Mouse (Mus musculus): Measurements from ENCODE around the gene Slc12a7. TPM values are rescaled to one million over a fixed set of nuclear protein-coding genes. Genes with fewer than 3 reads are reported as not detected.
A peak's percentile ranks its signal among the peaks of the same experiment; 100 is the strongest.

Gene Slc12a7
- polyA plus RNA-seq (2014; fragmentation: Nextera tagmentation; extraction: Ambion mirVana): 49.1 and 50.8 TPM in 2 replicates

DNA sequence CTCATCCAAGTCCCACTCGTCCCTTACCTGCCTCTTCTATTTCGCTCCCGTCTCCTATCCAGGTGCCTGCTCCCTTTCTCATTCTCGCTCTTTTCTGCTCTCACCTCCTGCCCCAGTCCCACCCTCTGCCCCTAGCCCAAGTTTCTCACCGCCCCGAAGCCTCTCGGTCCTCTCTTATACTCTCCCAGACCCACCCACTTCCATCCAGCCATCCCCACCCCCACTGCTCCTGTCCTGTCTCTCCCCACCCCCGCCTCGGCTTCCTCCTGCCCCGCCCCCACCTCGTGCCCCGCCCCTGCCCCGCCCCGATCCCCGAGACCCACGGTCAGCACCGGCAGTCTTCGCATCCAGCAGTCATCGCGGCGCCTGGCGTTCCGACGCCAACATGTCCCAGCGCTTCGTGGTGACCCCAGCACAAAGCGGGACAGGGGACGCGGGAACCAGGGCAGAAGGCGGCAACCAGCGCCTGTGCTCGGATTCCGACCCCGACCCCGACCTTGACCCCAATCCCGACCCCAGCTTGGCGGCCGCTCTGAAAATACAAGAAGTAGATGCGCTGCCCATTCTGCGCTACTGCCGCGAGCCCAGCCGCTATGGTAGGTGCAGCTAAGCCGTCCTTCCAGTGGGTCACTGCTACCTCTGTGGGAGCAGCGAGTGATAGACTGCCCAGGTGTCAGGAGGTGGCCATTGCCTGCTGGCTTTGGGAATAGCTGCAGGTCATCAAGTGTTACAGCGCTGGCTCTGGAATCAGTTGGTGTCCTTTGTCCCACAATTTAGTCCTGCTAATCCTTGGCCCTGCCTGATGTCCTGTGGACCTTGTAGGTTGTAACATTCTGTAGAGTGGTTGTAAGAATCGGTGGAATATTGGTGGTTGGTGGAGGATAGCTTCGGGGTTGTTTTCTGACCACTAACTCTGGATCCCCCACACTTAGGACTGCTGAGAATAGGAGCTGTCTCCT is at the start of gene Slc12a7:
Gene Slc12a7, plus strand, starts transcription at position 353 of the 959 bp plus-strand sequence.
- H3K36me3 ChIP-seq (ENCODE audit: control insufficient read depth, insufficient read depth, low read length): no peaks in the 10 kb centered on the region
- peak within 1 kb of the TSS; percentile 30; the same call in 1 of the 2 replicates for H3K9ac ChIP-seq (ENCODE audit: low read length)
- peak within 1 kb of the TSS; percentile 64 for H3K4me2 ChIP-seq (ENCODE audit: low read depth, severe bottlenecking)
- 0 out of 2 replicates have a peak, but pooled peaks cover 6% of the 10 kb centered on the region for H3K27me3 ChIP-seq (ENCODE audit: control insufficient read depth, insufficient read depth, low read length)
- H3K4me1 ChIP-seq (ENCODE audit: control insufficient read depth, insufficient read depth, low read length): peaks cover 5% of the 10 kb centered on the region; the same call in 1 of the 2 replicates
- no peaks in the 10 kb centered on the region for H3K9me3 ChIP-seq (ENCODE audit: control insufficient read depth, low read length)
- DNase-seq (ENCODE audit: low spot score): peak; percentile 61
- ATAC-seq (ENCODE audit: insufficient number of reproducible peaks, low FRiP score, low TSS enrichment, low read depth): peak; percentile 23; the same call in 1 of the 2 replicates
- no peak within 1 kb of the TSS for H3K27ac ChIP-seq (replicated peaks; ENCODE audit: low read depth, low read length)
- WGBS: 5% methylated on average over 47 of the region's 48 CpGs
- peak within 1 kb of the TSS; percentile 34 for H3K4me3 ChIP-seq (ENCODE audit: low read depth, low read length)

- Histone ChIP-seq H3K36me3 (ENCODE audit: control insufficient read depth, insufficient read depth, low read length) (no peaks in the 10 kb centered on the region), H3K4me2 (ENCODE audit: low read depth, severe bottlenecking) (no peak overlapping the region), H3K9ac (ENCODE audit: low read length) (no peak overlapping the region), H3K4me3 (ENCODE audit: low read depth, low read length) (no peak overlapping the region), H3K27me3 (ENCODE audit: control insufficient read depth, insufficient read depth, low read length) (no peaks in the 10 kb centered on the region), H3K4me1 (ENCODE audit: control insufficient read depth, insufficient read depth, low read length) (no peaks in the 10 kb centered on the region), H3K27ac (replicated peaks; ENCODE audit: low read depth, low read length) (no peak overlapping the region), H3K9me3 (ENCODE audit: control insufficient read depth, low read length) (no peaks in the 10 kb centered on the region)
- DNase-seq (ENCODE audit: low spot score) (no peak), ATAC-seq (ENCODE audit: insufficient number of reproducible peaks, low FRiP score, low TSS enrichment, low read depth) (no peak)
- WGBS: 91% methylated on average over 11 of the region's 11 CpGs
Measured at GRCm38 (mm10) chr13:73683682-73684081, 49.2 kb upstream of the Slc12a7 start.

DNA sequence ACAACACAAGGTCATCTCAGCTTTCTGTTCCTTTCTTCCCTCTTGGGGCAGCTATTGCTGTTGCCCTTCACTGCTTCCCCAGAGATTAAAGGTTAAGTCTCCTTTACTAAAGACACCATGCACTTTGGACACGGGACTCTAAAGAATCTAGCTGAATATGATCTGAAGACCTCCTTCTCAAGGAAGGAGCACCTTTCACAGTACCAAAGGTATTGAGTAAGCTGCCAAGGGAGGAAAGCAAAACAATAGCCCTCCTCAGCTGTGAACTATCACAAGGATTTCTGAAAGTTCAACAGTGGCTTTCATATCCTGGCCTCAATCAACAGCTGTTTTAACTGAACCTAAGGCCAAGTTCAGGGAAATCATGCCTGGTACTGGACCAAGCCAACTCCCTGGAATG is 48.5 kb upstream of the Slc12a7 start:
- no peak for DNase-seq (ENCODE audit: low spot score)
- H3K9me3 ChIP-seq (ENCODE audit: control insufficient read depth, low read length): no peaks in the 10 kb centered on the region
- 79% methylated on average over 1 of the region's 1 CpGs for whole genome bisulfite sequencing
- no peaks in the 10 kb centered on the region for H3K27me3 ChIP-seq (ENCODE audit: control insufficient read depth, insufficient read depth, low read length)
- H3K4me3 ChIP-seq (ENCODE audit: low read depth, low read length): no peak overlapping the region
- no peak overlapping the region for H3K4me2 ChIP-seq (ENCODE audit: low read depth, severe bottlenecking)
- no peak overlapping the region for H3K27ac ChIP-seq (replicated peaks; ENCODE audit: low read depth, low read length)
- ATAC-seq (ENCODE audit: insufficient number of reproducible peaks, low FRiP score, low TSS enrichment, low read depth): no peak
- H3K4me1 ChIP-seq (ENCODE audit: control insufficient read depth, insufficient read depth, low read length): no peaks in the 10 kb centered on the region
- no peaks in the 10 kb centered on the region for H3K36me3 ChIP-seq (ENCODE audit: control insufficient read depth, insufficient read depth, low read length)
- no peak overlapping the region for H3K9ac ChIP-seq (ENCODE audit: low read length)

DNA sequence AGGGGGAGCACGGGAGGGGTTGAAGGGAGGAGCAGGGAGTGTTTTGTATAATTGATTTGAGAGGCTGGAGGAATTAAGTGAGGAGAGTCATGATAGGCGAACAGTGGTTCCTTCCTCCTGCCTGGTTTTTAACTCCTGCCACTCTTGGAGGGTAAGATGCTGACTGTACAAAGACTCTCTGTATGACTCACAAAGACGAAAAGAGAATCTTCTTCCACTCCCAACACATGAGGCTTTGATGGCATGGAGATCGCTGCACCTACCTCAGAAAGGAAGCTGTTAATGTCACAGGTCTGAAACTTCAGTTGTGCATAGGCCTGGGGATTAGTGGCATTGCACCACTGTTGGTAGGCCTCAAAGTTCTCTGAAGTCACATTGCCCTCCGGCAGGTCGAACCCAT is 47.4 kb upstream of the Slc12a7 start:
- Histone ChIP-seq H3K27ac (replicated peaks; ENCODE audit: low read depth, low read length) (no peak overlapping the region), H3K27me3 (ENCODE audit: control insufficient read depth, insufficient read depth, low read length) (no peaks in the 10 kb centered on the region), H3K4me3 (ENCODE audit: low read depth, low read length) (no peak overlapping the region), H3K4me2 (ENCODE audit: low read depth, severe bottlenecking) (no peak overlapping the region), H3K36me3 (ENCODE audit: control insufficient read depth, insufficient read depth, low read length) (no peaks in the 10 kb centered on the region), H3K9me3 (ENCODE audit: control insufficient read depth, low read length) (no peaks in the 10 kb centered on the region), H3K4me1 (ENCODE audit: control insufficient read depth, insufficient read depth, low read length) (no peaks in the 10 kb centered on the region), H3K9ac (ENCODE audit: low read length) (no peak overlapping the region)
- ATAC-seq (ENCODE audit: insufficient number of reproducible peaks, low FRiP score, low TSS enrichment, low read depth) (no peak), DNase-seq (ENCODE audit: low spot score) (no peak)
- 86% methylated on average over 6 of the region's 6 CpGs for WGBS

DNA sequence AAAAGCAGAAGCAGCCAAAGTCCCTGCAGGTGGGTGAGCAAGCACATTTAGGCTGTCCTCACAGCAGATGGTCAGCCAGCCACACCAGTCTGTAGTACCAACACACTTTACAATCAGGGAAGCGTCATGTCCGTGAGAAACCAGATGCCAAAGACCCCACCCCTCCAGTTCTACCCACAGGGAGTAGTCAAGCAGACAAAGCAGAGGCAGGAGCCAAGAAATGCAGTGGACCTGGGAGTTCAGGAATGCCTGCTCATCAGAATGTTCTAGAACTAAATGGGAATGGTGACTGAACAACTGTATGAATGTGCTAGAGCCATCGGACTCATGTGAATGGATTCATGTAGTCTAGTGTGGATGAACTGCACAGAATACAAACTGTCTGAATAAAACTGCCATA is 45.3 kb upstream of the Slc12a7 start:
- DNase-seq (ENCODE audit: low spot score): no peak
- H3K27ac ChIP-seq (replicated peaks; ENCODE audit: low read depth, low read length): no peak overlapping the region
- H3K36me3 ChIP-seq (ENCODE audit: control insufficient read depth, insufficient read depth, low read length): no peaks in the 10 kb centered on the region
- no peak overlapping the region for H3K9ac ChIP-seq (ENCODE audit: low read length)
- ATAC-seq (ENCODE audit: insufficient number of reproducible peaks, low FRiP score, low TSS enrichment, low read depth): no peak
- H3K9me3 ChIP-seq (ENCODE audit: control insufficient read depth, low read length): no peaks in the 10 kb centered on the region
- WGBS: 58% methylated on average over 3 of the region's 3 CpGs
- H3K4me1 ChIP-seq (ENCODE audit: control insufficient read depth, insufficient read depth, low read length): no peaks in the 10 kb centered on the region
- H3K4me2 ChIP-seq (ENCODE audit: low read depth, severe bottlenecking): no peak overlapping the region
- H3K27me3 ChIP-seq (ENCODE audit: control insufficient read depth, insufficient read depth, low read length): no peaks in the 10 kb centered on the region
- no peak overlapping the region for H3K4me3 ChIP-seq (ENCODE audit: low read depth, low read length)

- no peak for DNase-seq (ENCODE audit: low spot score)
- no peaks in the 10 kb centered on the region for H3K4me1 ChIP-seq (ENCODE audit: control insufficient read depth, insufficient read depth, low read length)
- ATAC-seq (ENCODE audit: insufficient number of reproducible peaks, low FRiP score, low TSS enrichment, low read depth): no peak
- no peak overlapping the region for H3K9ac ChIP-seq (ENCODE audit: low read length)
- no peak overlapping the region for H3K4me3 ChIP-seq (ENCODE audit: low read depth, low read length)
- H3K27me3 ChIP-seq (ENCODE audit: control insufficient read depth, insufficient read depth, low read length): no peaks in the 10 kb centered on the region
- no peaks in the 10 kb centered on the region for H3K36me3 ChIP-seq (ENCODE audit: control insufficient read depth, insufficient read depth, low read length)
- no peaks in the 10 kb centered on the region for H3K9me3 ChIP-seq (ENCODE audit: control insufficient read depth, low read length)
- 83% methylated on average over 4 of the region's 4 CpGs for WGBS
- no peak overlapping the region for H3K27ac ChIP-seq (replicated peaks; ENCODE audit: low read depth, low read length)
- H3K4me2 ChIP-seq (ENCODE audit: low read depth, severe bottlenecking): no peak overlapping the region
Measured at GRCm38 (mm10) chr13:73688934-73689333, 44.0 kb upstream of the Slc12a7 start.

DNA sequence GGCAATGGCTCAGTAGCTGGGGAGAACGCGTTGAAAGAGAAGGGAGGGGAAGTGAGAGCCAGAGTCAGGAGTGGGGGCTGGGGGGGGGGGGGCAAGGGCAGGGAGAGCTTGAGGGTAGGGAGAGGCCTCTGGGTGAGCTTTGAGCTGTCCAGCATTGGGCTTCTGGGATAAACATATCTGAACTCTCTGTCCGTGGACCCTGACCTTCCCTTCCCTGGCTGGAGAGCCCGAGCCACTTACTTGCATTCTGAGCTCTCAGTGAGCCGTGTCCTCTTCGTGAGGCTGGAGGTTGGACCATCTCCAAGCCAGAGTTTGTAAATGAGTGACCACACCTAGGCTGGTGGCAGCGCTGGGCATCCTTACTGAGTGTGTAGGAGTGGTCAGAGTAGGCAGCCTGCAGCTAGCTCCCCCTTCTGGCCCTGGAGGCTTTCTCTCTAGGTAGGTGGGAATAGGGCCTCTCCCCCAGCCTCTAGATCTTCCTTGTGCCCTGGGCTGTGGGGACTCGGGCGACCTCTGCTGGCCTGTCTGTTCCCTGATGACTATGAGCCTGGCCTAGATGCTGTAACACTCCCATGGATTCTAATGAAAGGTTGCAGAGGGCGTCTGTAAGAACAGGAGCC is 40.5 kb upstream of the Slc12a7 start:
- Histone ChIP-seq H3K4me3 (ENCODE audit: low read depth, low read length) (no peak overlapping the region), H3K4me2 (ENCODE audit: low read depth, severe bottlenecking) (no peak overlapping the region), H3K4me1 (ENCODE audit: control insufficient read depth, insufficient read depth, low read length) (no peaks in the 10 kb centered on the region), H3K9ac (ENCODE audit: low read length) (no peak overlapping the region), H3K36me3 (ENCODE audit: control insufficient read depth, insufficient read depth, low read length) (no peaks in the 10 kb centered on the region), H3K27ac (replicated peaks; ENCODE audit: low read depth, low read length) (no peak overlapping the region), H3K9me3 (ENCODE audit: control insufficient read depth, low read length) (no peaks in the 10 kb centered on the region), H3K27me3 (ENCODE audit: control insufficient read depth, insufficient read depth, low read length) (no peaks in the 10 kb centered on the region)
- ATAC-seq (ENCODE audit: insufficient number of reproducible peaks, low FRiP score, low TSS enrichment, low read depth) (peak; percentile 65), DNase-seq (ENCODE audit: low spot score) (peak; percentile 82)
- 37% methylated on average over 10 of the region's 10 CpGs for WGBS

DNA sequence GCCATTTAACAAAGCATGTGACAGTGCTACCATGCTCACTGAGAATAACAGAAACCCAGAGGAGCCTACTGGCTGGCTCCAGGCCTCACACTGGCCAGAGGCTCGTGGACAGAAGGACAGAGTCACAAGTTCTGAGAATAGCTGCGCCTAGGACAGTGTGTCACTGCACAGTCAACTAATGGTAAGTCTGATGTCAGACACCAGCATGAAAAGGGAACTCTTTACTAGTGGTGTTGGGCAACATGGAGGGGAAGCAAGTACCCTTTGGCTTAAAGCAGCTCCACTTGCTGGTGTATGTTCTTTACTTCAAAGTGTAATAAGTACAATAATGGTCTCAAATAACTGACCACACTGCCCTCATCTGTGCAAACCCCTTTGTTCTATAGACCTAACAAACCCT is 39.6 kb upstream of the Slc12a7 start:
- Histone ChIP-seq H3K4me2 (ENCODE audit: low read depth, severe bottlenecking) (no peak overlapping the region), H3K27me3 (ENCODE audit: control insufficient read depth, insufficient read depth, low read length) (no peaks in the 10 kb centered on the region), H3K36me3 (ENCODE audit: control insufficient read depth, insufficient read depth, low read length) (no peaks in the 10 kb centered on the region), H3K9ac (ENCODE audit: low read length) (no peak overlapping the region), H3K9me3 (ENCODE audit: control insufficient read depth, low read length) (no peaks in the 10 kb centered on the region), H3K4me1 (ENCODE audit: control insufficient read depth, insufficient read depth, low read length) (no peaks in the 10 kb centered on the region), H3K27ac (replicated peaks; ENCODE audit: low read depth, low read length) (no peak overlapping the region), H3K4me3 (ENCODE audit: low read depth, low read length) (no peak overlapping the region)
- DNase-seq (ENCODE audit: low spot score) (no peak), ATAC-seq (ENCODE audit: insufficient number of reproducible peaks, low FRiP score, low TSS enrichment, low read depth) (no peak)
- WGBS: 73% methylated on average over 2 of the region's 2 CpGs
